Mouse (Mus musculus): ENCODE measurements around the gene Vmn1r192.
"Not testable (repeated sequence)": the region's sequence is repeated elsewhere in the genome, so short reads cannot be mapped to it uniquely, and the experiment has no call there.

The Vmn1r192 gene

DNA sequence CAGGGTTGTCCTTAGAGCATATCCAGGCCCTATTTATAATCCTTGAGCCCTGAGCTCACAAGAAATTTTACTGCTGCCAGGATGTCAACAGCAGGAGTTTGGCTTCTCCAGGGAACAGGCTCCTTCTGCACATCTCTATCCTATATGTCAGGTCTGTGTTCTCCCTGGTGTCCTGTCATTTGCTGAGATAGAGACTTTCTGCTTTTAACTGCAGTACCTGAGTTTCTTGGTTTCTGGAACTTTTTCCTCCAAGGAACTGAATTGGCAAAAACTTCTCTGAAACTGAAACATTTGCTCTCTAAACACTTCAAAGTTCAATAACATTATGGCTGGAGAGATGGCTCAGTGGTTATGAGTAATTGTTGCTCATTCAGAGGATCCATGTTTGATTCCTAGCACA lies at the start of gene Vmn1r192:
Vmn1r192 (minus strand) TSS at position 101 of the 400 bp plus-strand sequence.
- no peak for DNase-seq (ENCODE audit: inconsistent ontology term)

- DNase-seq (ENCODE audit: inconsistent ontology term) = not testable (repeated sequence)
These were observed 32.1 kb upstream of the Vmn1r192 start, which contains the start of gene Vmn1r193 for GRCm38 (mm10) chr13:22223060-22223459. Gene Vmn1r193 (minus strand): TSS chr13:22223160.

- DNase-seq (ENCODE audit: inconsistent ontology term) = not testable (repeated sequence)
These were observed 1.8 kb upstream of the Vmn1r192 start for GRCm38 (mm10) chr13:22192756-22193155.

- DNase-seq (ENCODE audit: inconsistent ontology term) = no peak
These were observed 556 bp downstream of the Vmn1r192 start for GRCm38 (mm10) chr13:22190385-22190784.

DNA sequence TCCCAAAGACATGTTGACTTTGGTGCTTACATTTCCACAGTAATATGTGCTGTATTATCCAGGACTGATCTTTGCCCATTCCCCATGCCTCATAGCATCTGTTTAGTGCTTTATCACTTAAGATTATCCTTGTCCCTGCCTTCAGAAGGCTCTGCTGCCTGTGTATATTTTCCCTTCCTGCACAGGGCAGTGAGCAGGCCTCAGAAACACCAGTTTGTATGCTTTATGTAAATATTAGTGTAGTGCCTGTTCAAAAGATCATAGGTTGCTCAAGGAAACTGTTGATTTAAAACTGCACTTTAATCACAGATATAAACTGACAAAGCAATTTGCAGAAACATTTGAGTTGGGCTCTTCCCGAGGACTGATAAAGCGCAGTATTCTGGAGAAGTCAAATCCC lies 1.6 kb downstream of the Vmn1r192 start:
- no peak for DNase-seq (ENCODE audit: inconsistent ontology term)

- no peak for DNase-seq (ENCODE audit: inconsistent ontology term)
These were observed 7.1 kb downstream of the Vmn1r192 start, which contains the start of gene Vmn1r191 for GRCm38 (mm10) chr13:22183869-22184268. Gene Vmn1r191 (minus strand): TSS chr13:22183969.

GRCm38 (mm10) chr13:22168416-22168815 lies 22.5 kb downstream of the Vmn1r192 start:
- DNase-seq (ENCODE audit: inconsistent ontology term) = no peak

GRCm38 (mm10) chr13:22136495-22137293 lies 54.2 kb downstream of the Vmn1r192 start:
- not testable (repeated sequence) for DNase-seq (ENCODE audit: inconsistent ontology term)
